Mouse (Mus musculus): ENCODE measurements at regions not wholly inside any gene's neighbourhood (a gene's known extent, or its start where the extent isn't known, plus 50 kb on each side); places are given as distances from the start of the nearest gene placed in this dataset.

GRCm38 (mm10) chr5:40177982-40178748 is 422.9 kb upstream of the Hs3st1 start:
- TF ChIP-seq CTCF (IDR thresholded peaks at IDR 0.05; ENCODE audit: low read depth), result no peak
- no peak for TF ChIP-seq EP300 (IDR thresholded peaks at IDR 0.05; ENCODE audit: low read depth)
